Mouse (Mus musculus) MEL (cell line): ENCODE results near the gene Lhfpl5. TPM values are rescaled to one million over a fixed set of nuclear protein-coding genes. Genes with fewer than 3 reads are reported as not detected.
A peak's percentile ranks its signal among the peaks of the same experiment; 100 is the strongest.

Experiments
- DNase-seq: peaks from one replicate; pipeline ENCODE4 v3.0.0; 2011; ENCODE audit warnings: low read depth, low spot score
- H3K27ac ChIP-seq: 2 replicates; pipeline ENCODE4 v1.5.1; 2012; ENCODE audit warnings: low read depth, mild to moderate bottlenecking, control low read depth, low read length, moderate library complexity; ENCODE audit not compliant: control insufficient read depth
- H3K27me3 ChIP-seq, 2 experiments: fragments of 150-350 bp in 1 of 2; sonication (generic) in 1 of 2; 2 replicates each; pipeline ENCODE4 v1.6.1; 2012; ENCODE audit warnings: low read length in 2 of 2, mild to moderate bottlenecking in 2 of 2, improper control_type of control experiment in 1 of 2, moderate library complexity in 1 of 2; ENCODE audit not compliant: insufficient read depth in 2 of 2, control insufficient read depth in 1 of 2
- H3K36me3 ChIP-seq, 2 experiments: 2 replicates each; pipeline ENCODE4 v1.6.1; 2012 to 2014; ENCODE audit warnings: low read length in 2 of 2, improper control_type of control experiment in 1 of 2, inconsistent platforms in 1 of 2, mild to moderate bottlenecking in 1 of 2; ENCODE audit not compliant: insufficient read depth in 2 of 2, control insufficient read depth in 1 of 2
- H3K4me1 ChIP-seq, 2 experiments: fragments of 150-350 bp in 1 of 2; sonication (generic) in 1 of 2; 2 replicates each; pipeline ENCODE4 v1.6.1; 2012; ENCODE audit warnings: low read length in 2 of 2, improper control_type of control experiment in 1 of 2, mild to moderate bottlenecking in 1 of 2; ENCODE audit not compliant: insufficient read depth in 2 of 2, control insufficient read depth in 1 of 2
- H3K4me3 ChIP-seq, 2 experiments: fragments of 150-350 bp in 1 of 2; sonication (generic) in 1 of 2; 2 replicates each; pipeline ENCODE4 v1.5.1; 2012; ENCODE audit warnings: low read depth in 2 of 2, low read length in 2 of 2, mild to moderate bottlenecking in 2 of 2, moderate library complexity in 2 of 2, control low read depth in 1 of 2, improper control_type of control experiment in 1 of 2; ENCODE audit not compliant: control insufficient read depth in 1 of 2, insufficient read depth in 1 of 2
- H3K79me2 ChIP-seq: 2 replicates; pipeline ENCODE4 v1.6.1; 2012; ENCODE audit warnings: mild to moderate bottlenecking, low read length, moderate library complexity; ENCODE audit not compliant: control insufficient read depth, poor library complexity, insufficient read depth
- H3K9ac ChIP-seq: 2 replicates; pipeline ENCODE4 v1.6.1; 2012; ENCODE audit warnings: low read depth, mild to moderate bottlenecking, control low read depth, low read length, moderate library complexity; ENCODE audit not compliant: control insufficient read depth, poor library complexity, severe bottlenecking
- H3K9me3 ChIP-seq: fragments of 150-350 bp; sonication (generic); replicated peaks from 2 replicates; pipeline ENCODE4 v1.6.1; 2012; ENCODE audit warnings: mild to moderate bottlenecking, low read length, improper control_type of control experiment, moderate library complexity; ENCODE audit not compliant: insufficient read depth
- BHLHE40 ChIP-seq: IDR thresholded peaks from 2 replicates; pipeline ENCODE4 v1.6.1; 2012; ENCODE audit warnings: low read depth, mild to moderate bottlenecking, inconsistent platforms, low read length, improper control_type of control experiment, borderline replicate concordance
- EP300 ChIP-seq, 2 experiments: IDR thresholded peaks; 2 replicates each; pipeline ENCODE4 v1.6.1; 2011; ENCODE audit warnings: improper control_type of control experiment in 2 of 2, low read length in 2 of 2, low read depth in 1 of 2, mild to moderate bottlenecking in 1 of 2
- ETS1 ChIP-seq: IDR thresholded peaks from 2 replicates; pipeline ENCODE4 v1.6.1; 2012; ENCODE audit warnings: low read depth, mild to moderate bottlenecking, inconsistent platforms, low read length, improper control_type of control experiment, moderate library complexity
- GABPA ChIP-seq: IDR thresholded peaks from 2 replicates; pipeline ENCODE4 v1.6.1; 2012; ENCODE audit warnings: low read depth, mild to moderate bottlenecking, inconsistent platforms, low read length, improper control_type of control experiment, moderate library complexity
- GATA1 ChIP-seq: IDR thresholded peaks from 2 replicates; pipeline ENCODE4 v1.6.1; 2011; ENCODE audit warnings: low read depth, low read length, improper control_type of control experiment
- KAT2A ChIP-seq: conservative IDR thresholded peaks from 2 replicates; pipeline ENCODE4 v1.6.1; 2012; ENCODE audit warnings: low read depth, low read length, improper control_type of control experiment, inconsistent platforms
- MAX ChIP-seq: IDR thresholded peaks from 2 replicates; pipeline ENCODE4 v1.6.1; 2011; ENCODE audit warnings: low read length, improper control_type of control experiment
- MXI1 ChIP-seq: IDR thresholded peaks from 2 replicates; pipeline ENCODE4 v1.6.1; 2011; ENCODE audit warnings: mild to moderate bottlenecking, low read depth, low read length, improper control_type of control experiment
- NELFE ChIP-seq: IDR thresholded peaks from 2 replicates; pipeline ENCODE4 v1.6.1; 2011; ENCODE audit warnings: low read depth, low read length, improper control_type of control experiment
- POLR2AphosphoS2 ChIP-seq: IDR thresholded peaks from 2 replicates; pipeline ENCODE4 v1.6.1; 2011; ENCODE audit warnings: low read length, improper control_type of control experiment
- POLR2AphosphoS5 ChIP-seq: IDR thresholded peaks from 2 replicates; pipeline ENCODE4 v1.6.1; 2012; ENCODE audit warnings: low read depth, borderline replicate concordance, mild to moderate bottlenecking, inconsistent platforms, low read length, moderate library complexity, mixed read lengths
- RAD21 ChIP-seq: IDR thresholded peaks from 2 replicates; pipeline ENCODE4 v1.6.1; 2011; ENCODE audit warnings: mild to moderate bottlenecking, low read depth, low read length, improper control_type of control experiment
- RCOR1 ChIP-seq: IDR thresholded peaks from 2 replicates; pipeline ENCODE4 v1.6.1; 2012; ENCODE audit warnings: low read depth, mild to moderate bottlenecking, inconsistent platforms, low read length, improper control_type of control experiment
- TAL1 ChIP-seq: IDR thresholded peaks from 2 replicates; pipeline ENCODE4 v1.6.1; 2012; ENCODE audit warnings: mild to moderate bottlenecking, inconsistent platforms, low read length, moderate library complexity, mixed read lengths
- TCF12 ChIP-seq: IDR thresholded peaks from 2 replicates; pipeline ENCODE4 v1.6.1; 2014; ENCODE audit warnings: low read depth, mild to moderate bottlenecking, inconsistent platforms, low read length, improper control_type of control experiment, moderate library complexity
- UBTF ChIP-seq: IDR thresholded peaks from 2 replicates; pipeline ENCODE4 v1.6.1; 2012; ENCODE audit warnings: low read depth, mild to moderate bottlenecking, inconsistent platforms, low read length, improper control_type of control experiment, moderate library complexity, borderline replicate concordance; ENCODE audit not compliant: insufficient read depth
- ZKSCAN1 ChIP-seq: IDR thresholded peaks from 2 replicates; pipeline ENCODE4 v1.6.1; 2012; ENCODE audit warnings: low read depth, mild to moderate bottlenecking, inconsistent platforms, low read length, improper control_type of control experiment, moderate library complexity
- ZMIZ1 ChIP-seq: IDR thresholded peaks from 2 replicates; pipeline ENCODE4 v1.6.1; 2012; ENCODE audit warnings: low read depth, mild to moderate bottlenecking, inconsistent platforms, low read length, improper control_type of control experiment, moderate library complexity
- polyA plus RNA-seq, 2 experiments: library from polyadenylated mRNA; stranded (reverse) in 1 of 2; unstranded in 1 of 2; fragments of >175 nt in 1 of 2; fragments of >200 nt in 1 of 2; gene quantifications; 2 replicates each; pipeline versions ENCODE4 v1.2.1 to v1.2.4; 2012; ENCODE audit warnings: low replicate concordance in 2 of 2, low read depth in 1 of 2; ENCODE audit not compliant: insufficient read length in 2 of 2, insufficient read depth in 1 of 2, missing spikeins in 1 of 2
- total RNA-seq: library from RNA; depleted of rRNA; stranded (reverse); fragments of 300-350 nt; gene quantifications from 2 replicates; pipeline ENCODE4 v1.2.3, GENCODE M21; 2012

The Lhfpl5 gene
- total and polyA plus RNA-seq, 3 experiments: 0.19 TPM; not detected in 2

DNA sequence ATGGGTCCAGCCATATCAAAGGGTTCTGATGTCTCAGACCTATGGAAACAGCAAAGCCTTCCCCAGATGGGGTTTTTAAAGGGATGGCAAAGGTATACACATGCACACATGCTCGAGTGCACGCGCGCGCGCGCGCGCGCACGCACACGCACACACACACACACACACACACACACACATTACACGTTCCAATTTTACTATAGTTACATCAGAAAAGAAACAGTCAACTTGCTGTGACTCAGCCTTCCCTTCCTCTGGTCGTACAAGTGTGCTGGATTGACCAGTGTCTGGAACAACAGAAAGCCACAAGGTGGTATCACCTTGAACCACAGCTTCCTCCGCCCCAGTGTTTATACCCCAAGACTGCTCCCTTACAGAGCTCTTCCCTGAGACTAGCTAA, 49.9 kb downstream of the Lhfpl5 start (continued):
- TF ChIP-seq BHLHE40 (peak; percentile 78; the same call in 1 of the 2 replicates), ZKSCAN1 (no peak), RAD21 (no peak), MXI1 (peak; percentile 79), POLR2AphosphoS5 (no peak), GABPA (peak; percentile 60), ETS1 (peak; percentile 90), NELFE (peak; percentile 48), MAX (peak; percentile 80), KAT2A (peak; percentile 58)

DNA sequence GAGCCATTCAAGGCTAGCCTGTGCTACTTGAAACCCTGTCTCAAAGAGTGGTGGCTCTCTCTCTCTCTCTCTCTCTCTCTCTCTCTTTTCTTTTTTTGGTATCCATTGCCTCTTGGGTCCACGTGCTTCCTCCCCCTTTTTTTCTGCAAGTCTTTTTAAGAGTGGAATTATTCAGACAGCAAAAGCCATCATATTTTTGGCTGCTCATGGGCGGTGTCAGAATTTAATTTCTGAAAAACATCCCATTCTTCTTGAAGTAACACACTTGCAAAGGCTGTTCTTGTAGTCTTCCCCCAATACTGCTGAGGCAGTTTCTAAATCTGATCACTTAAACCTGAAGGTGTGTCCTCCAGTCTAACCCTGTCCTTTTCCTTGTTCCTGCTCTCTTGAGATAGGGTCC, 51.5 kb downstream of the Lhfpl5 start:
- Histone ChIP-seq H3K27ac (no peak overlapping the region), H3K9me3 (no peaks in the 10 kb centered on the region), H3K27me3 (no peaks in the 10 kb centered on the region), H3K4me3 (no peak overlapping the region), H3K9ac (no peak overlapping the region), H3K4me1 (peaks cover 36 to 47% of the 10 kb centered on the region in 2 experiments), H3K79me2 (peaks cover 5% of the 10 kb centered on the region), H3K36me3 (peaks cover 0 to 42% of the 10 kb centered on the region in 2 experiments; a peak in 2 of 4 replicates)
- TF ChIP-seq EP300 (IDR thresholded peaks at IDR 0.05; ENCODE audit: low read depth in 1 of 2, low read length in 2 of 2) (peak in 1 of 2 experiments; percentile 24; a peak in 1 of 4 replicates), POLR2AphosphoS2 (no peak)
- peak; percentile 41 for DNase-seq

DNA sequence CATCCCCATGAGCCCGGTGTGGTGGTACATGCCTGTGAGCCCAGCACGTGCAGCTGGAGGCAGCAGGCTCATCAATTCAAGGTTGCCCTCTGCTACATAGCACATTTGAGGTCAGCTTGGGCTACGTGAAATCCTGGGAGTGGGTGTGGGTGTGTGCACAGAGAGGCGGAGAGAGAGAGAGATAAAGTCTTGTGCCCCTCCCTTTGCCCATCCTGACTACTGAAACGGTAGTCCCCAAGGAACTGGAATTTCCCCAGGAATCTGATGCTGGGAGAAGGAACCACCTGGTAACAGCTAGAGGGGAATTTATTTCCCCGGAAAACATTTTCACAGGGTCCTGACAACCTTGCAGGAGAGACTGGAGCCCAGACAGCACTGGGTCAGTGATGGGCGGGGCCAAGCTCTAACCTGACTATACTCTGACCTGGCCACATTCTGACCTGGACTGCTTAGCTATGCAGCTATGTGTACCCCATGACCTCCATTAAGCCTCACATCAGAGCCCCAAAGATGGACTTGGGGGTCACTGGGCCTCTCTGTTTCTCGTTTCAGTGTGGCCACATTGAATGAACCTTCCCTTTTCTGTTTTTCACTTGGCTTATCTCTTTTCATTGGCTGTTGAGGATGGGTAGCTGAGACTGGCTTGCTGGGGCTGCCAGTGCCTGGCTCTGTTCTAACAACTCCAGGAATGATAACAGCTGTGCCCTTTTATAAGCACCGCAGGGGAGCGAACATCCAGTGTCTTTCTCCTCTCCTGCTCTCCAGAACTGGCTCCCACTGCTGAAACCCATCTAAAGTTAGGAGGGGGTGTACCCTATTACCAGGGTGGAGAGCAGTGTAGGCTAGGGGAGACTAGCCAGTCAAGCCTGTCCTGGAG, 53.0 kb downstream of the Lhfpl5 start:
- Histone ChIP-seq H3K27ac (peak overlapping the region; percentile 38), H3K36me3 (peaks cover 0 to 38% of the 10 kb centered on the region in 2 experiments; a peak in 2 of 4 replicates), H3K4me3 (peak overlapping the region; percentile 5 to 61; a peak in 3 of 4 replicates), H3K27me3 (no peaks in the 10 kb centered on the region), H3K9me3 (no peaks in the 10 kb centered on the region), H3K4me1 (peaks cover 34 to 47% of the 10 kb centered on the region in 2 experiments), H3K9ac (peak overlapping the region; percentile 42), H3K79me2 (no peaks in the 10 kb centered on the region)
- peak; percentile 67 for DNase-seq
- no peak for TF ChIP-seq UBTF
- no peak for TF ChIP-seq RCOR1
- no peak for TF ChIP-seq POLR2AphosphoS5
- TF ChIP-seq ZMIZ1: no peak
- peak; percentile 15 to 39; a peak in 3 of 4 replicates for TF ChIP-seq EP300 (IDR thresholded peaks at IDR 0.05; ENCODE audit: low read depth in 1 of 2, low read length in 2 of 2)
- no peak for TF ChIP-seq TCF12
- TF ChIP-seq GATA1: peak; percentile 50; the same call in 1 of the 2 replicates
- no peak; the same call in 1 of the 2 replicates for TF ChIP-seq TAL1
- no peak; the same call in 1 of the 2 replicates for TF ChIP-seq MXI1
- peak; percentile 75; the same call in 1 of the 2 replicates for TF ChIP-seq BHLHE40
- peak; percentile 31; the same call in 1 of the 2 replicates for TF ChIP-seq ETS1
